Mouse (Mus musculus) NIH3T3 (cell line): ENCODE results near the gene Tnip1.
A peak's percentile ranks its signal among the peaks of the same experiment; 100 is the strongest.
"Not testable (repeated sequence)": the region's sequence is repeated elsewhere in the genome, so short reads cannot be mapped to it uniquely, and the experiment has no call there.

Source experiments
- DNase-seq: peaks from one replicate; pipeline ENCODE4 v3.0.0-alpha.2; 2012; ENCODE audit warnings: low read depth

Tnip1 gene

DNA sequence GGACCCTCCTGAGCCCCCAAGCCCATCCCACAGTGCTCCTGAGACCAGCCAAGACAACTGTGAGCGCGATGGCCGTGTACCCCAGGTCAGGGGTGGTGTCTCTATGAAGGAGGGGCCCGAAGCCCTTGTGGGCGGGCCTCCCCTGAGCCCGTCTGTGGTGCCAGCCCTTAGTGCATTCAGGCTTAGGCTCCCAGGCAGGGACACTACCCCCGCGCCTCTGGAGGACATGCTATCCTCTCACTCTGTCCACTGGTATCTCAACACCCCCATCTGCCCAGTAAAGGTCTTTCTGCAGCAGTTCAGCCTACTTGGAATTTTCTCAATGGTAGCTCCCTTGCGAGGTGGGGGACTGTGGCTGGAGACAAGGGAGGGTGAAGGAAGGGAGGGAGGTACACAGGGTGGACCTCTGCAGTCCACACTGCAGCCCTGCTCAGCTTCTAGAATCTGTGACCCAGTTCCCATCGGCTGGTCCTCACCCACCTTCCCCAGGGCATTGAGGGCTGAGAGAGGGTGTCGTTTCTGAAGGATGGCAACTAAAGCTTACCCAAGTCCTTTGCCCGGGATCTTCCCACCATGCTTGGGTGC is 52.5 kb downstream of the Tnip1 start:
- DNase-seq = no peak

GRCm38 (mm10) chr11:54909273-54909672 is 53.4 kb downstream of the Tnip1 start:
- DNase-seq = no peak

GRCm38 (mm10) chr11:54907259-54907658 is 55.5 kb downstream of the Tnip1 start:
- DNase-seq = no peak

DNA sequence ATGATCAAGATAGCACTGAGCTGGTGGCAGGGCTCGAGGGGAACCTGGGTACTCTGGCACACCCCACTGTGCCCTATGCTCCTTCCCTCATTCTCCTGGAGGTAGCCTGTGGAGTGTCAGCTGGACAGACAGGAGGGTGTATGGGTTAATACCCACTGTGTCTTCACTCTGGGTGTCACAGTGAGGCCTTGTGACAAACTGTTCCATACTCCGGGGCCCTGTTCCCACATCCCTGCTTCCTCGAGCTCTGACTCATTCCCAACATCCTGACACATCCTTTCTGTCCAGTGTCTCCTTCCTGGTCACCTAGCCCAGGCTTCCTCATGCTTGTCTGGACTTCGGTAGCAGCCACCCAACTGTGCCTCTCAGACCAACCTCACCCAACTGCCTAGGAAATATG is 56.3 kb downstream of the Tnip1 start:
- no peak for DNase-seq

- DNase-seq = no peak
Observed at GRCm38 (mm10) chr11:54905931-54906330, 56.8 kb downstream of the Tnip1 start.

DNA sequence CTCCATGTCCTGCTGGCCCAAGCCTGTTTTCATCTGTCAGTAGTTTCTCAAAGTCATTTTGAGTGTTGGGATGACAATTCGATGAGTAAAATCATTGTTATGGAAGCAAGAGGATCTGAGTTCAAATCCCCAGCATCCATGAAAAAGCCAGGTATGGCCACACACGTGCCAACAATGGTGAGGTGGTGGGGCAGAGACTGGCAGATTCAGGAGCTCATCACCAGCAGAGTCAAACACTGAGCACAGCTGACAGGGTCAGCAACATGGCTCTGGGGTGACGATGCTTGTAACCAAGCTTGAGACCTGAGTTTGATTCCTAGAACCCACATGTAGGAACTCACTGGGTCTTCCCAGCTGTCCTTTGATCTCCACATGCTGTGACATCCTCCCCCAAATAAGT is 57.6 kb downstream of the Tnip1 start:
- DNase-seq = no peak

GRCm38 (mm10) chr11:54903940-54904706 is 58.6 kb downstream of the Tnip1 start:
- DNase-seq = peak; percentile 56

GRCm38 (mm10) chr11:54903339-54903738 is 59.4 kb downstream of the Tnip1 start:
- DNase-seq = no peak

- no peak for DNase-seq
Observed at GRCm38 (mm10) chr11:54902333-54903323, 60.1 kb downstream of the Tnip1 start, which contains the start of gene Gpx3. Gene Gpx3 (plus strand): TSS chr11:54902453.

GRCm38 (mm10) chr11:54899657-54900056 is 63.1 kb downstream of the Tnip1 start:
- DNase-seq = no peak

DNA sequence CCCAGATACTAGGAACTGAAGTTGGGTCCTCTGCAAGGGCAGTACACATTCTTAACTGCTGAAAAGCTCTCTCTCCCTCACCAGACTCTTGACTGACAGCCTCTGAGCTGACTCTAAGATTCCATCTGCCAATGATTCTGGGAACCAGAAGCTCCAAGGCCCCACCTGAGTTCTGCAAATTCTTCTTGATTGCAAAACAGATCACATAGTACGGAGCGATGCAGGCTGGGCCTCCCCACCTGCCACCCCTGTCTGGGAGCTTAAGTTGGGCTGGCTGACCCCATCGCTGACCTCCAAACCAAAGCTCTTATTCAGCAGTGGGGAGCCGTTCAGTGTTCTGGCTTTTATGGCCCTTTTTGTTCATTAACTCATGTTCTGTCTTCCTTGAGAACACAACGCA is 65.2 kb downstream of the Tnip1 start:
- DNase-seq = peak; percentile 48

GRCm38 (mm10) chr11:54896646-54897045 is 66.1 kb downstream of the Tnip1 start:
- not testable (repeated sequence) for DNase-seq

DNA sequence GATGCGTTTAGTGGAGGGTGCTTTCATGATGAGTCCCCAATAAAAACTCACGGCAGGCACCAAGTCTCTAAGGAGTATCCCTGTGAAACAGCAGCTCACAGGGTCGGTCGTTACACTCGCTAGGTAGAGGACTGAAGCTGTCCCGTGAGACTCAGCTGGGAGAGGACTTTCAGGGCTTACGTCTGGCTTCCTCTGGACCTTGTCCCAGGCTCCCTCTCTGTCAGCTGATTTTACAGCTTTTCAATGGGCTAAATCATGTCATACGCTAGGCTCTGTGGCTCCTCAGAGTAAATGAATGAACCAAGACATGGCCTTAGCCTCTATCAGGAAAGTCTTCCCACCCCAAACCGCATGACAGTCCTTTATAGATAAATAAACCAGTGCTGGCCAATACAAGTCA is 68.1 kb downstream of the Tnip1 start:
- no peak for DNase-seq

DNA sequence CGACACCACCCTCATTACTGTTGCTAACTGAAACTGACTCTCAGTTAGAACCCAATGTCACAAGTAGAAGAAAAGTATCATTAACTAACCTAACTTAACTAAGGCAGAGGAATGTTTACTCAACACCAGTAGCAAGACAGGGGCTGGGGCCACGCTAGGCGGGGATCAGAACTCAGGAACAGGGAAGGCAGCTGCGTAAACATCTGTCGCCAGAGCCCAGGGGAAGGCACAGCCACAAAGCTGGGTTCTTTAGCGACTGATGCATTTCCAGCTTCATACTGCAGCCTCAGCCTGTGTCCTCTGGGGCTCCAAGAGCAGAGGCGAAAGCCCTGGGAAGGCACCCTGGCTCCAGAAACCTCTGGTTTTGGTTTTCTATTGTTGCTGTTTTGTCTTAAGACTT is 70.6 kb downstream of the Tnip1 start:
- DNase-seq = no peak

- DNase-seq = no peak
Observed at GRCm38 (mm10) chr11:54891341-54891740, 71.4 kb downstream of the Tnip1 start.

DNA sequence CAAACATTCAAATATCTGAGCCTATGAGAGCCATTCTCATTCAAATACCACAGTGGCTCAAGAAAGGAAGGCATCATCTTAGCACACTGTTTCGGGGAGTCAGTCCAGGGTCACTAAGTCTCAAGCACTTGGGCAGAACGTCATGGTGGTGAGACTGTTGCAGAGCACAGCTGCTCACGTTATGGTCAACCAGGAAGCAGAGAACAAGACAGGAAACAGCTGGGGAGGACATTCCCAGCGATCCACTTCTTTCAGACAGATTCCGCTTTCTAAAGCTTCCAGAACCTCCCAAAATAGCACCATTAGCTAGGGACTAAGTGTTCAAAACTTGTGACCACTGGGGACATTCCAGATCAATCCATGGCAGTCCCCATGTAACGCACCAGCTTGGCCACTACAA is 74.8 kb downstream of the Tnip1 start:
- no peak for DNase-seq

GRCm38 (mm10) chr11:54885406-54885805 is 77.3 kb downstream of the Tnip1 start:
- DNase-seq = no peak

GRCm38 (mm10) chr11:54884937-54885336 is 77.8 kb downstream of the Tnip1 start:
- DNase-seq = peak; percentile 56

DNA sequence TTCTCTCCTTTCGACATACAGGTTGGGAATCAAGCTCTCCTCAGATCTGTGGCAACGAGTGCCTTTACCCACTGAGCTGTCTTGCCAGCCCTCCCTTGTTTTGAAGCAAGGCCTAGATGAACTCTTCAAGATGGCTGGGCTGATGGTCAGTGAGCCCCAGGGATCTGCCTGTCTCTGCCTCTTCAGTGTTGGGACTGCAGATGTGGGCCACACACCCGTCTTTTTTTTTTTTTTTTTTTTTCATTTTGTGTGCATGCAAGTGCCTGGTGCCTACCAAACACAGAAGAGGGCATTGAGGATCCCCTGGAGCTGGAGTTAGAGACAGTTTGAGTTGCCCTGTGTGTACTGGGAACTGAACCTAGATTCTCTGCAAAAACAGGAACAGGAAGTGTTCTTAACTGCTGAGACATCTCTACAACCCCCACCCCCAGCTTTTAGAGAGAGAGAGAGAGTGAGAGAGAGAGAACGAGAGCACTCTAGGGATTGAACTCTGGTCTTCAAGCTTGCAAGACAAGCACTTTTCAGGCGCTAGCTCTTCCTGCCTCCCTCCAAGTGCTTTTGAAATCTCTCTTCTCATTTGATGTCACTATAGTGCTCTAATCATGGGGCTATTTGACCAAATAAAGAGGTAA is 78.4 kb downstream of the Tnip1 start:
- no peak for DNase-seq

DNA sequence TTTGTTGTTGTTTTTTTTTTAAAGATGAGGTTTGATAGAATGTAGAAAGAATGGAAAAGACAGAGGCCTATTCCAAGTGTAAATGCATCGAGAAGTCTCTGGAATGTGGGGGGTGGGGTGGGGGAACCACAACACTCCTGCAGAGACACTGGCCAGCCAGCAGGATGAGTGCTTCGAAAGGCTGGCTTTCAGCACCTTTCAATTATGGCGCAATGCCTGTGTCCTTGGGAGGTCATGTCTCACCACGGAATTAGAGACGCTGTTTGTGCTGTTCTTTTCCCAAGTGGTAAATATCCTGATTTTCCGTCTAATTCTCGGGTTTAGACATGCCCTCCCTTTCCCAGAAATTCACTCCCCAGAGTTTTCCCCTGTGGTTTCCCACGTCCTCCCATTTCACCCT is 80.0 kb downstream of the Tnip1 start:
- peak; percentile 94 for DNase-seq

- peak; percentile 73 for DNase-seq
Observed at GRCm38 (mm10) chr11:54881051-54881474, 81.7 kb downstream of the Tnip1 start.

DNA sequence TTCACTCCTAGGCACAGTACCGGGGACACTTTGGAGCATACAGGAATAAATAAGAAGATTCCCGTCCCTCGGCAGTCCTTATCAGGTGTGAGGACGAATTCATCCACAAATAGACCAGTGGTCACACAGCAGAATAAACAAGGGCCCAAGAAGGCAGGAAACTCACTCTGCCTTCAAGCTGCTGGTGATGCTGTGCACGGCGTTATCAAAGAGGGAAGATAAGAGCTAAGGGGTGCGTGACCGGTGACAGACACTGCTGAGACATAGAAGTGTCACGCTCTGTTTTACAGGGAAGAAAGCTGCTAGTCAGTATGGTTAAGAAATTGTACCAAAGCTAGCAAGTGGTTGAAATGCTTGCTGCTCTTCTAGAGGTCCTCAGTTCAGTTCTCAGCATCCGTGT is 82.8 kb downstream of the Tnip1 start:
- no peak for DNase-seq
